Mouse (Mus musculus): ENCODE measurements around the gene Trp53bp2.

- TF ChIP-seq CTCF (IDR thresholded peaks at IDR 0.05; ENCODE audit: borderline replicate concordance, insufficient read depth, low read length) (no peak), POLR2A (IDR thresholded peaks at IDR 0.05; ENCODE audit: low read depth, low read length) (no peak)
Observed at GRCm38 (mm10) chr1:182452473-182452872, 43.5 kb downstream of the Trp53bp2 start.

All from embryonic fibroblast, embryonic 13.5 days (primary cell).